ENCODE assay signal across 11 mouse cellular contexts in genomic region chr9:63633334-63633733, GRCm38 (mm10). TPM values are rescaled to one million over a fixed set of nuclear protein-coding genes. Genes with fewer than 3 reads are reported as not detected.
"Had no signal": no experiment of that assay in that cellular context is flagged by ENCODE, and none has a peak within 500 bp of the region (broad histone marks: within the 10 kb centered on the region; RNA-seq: fewer than 3 reads in every experiment).

No protein-coding gene starts in this region.

- H3K27me3 ChIP-seq: limb, embryonic 13.5 days; neural tube, embryonic 15.5 days had no signal

- H3K9me3 ChIP-seq: midbrain, embryonic 10.5 days; neural tube, embryonic 15.5 days had no signal

- H3K9ac ChIP-seq: limb, embryonic 13.5 days; liver, embryonic 14.5 days; neural tube, embryonic 15.5 days had no signal

- H3K4me1 ChIP-seq: limb, embryonic 13.5 days; neural tube, embryonic 15.5 days had no signal

- H3K27ac ChIP-seq: limb, embryonic 13.5 days; liver, embryonic 14.5 days; neural tube, embryonic 15.5 days had no signal

- H3K4me2 ChIP-seq: limb, embryonic 13.5 days; neural tube, embryonic 15.5 days had no signal

- ATAC-seq: inflammation-experienced regulatory T-cells, adult 6 months had no signal

- DNase-seq: kidney, adult 18-20 months; kidney, postnatal 10 days; thymus, postnatal 36 days had no signal

- H3K4me3 ChIP-seq: limb, embryonic 13.5 days; myocyte; neural tube, embryonic 15.5 days had no signal

RNA-seq across cellular contexts. Expression of gene Iqch, which starts 31.0 kb away (rescaled TPM):
- total RNA-seq: megakaryocyte, adult 5-6 weeks had no signal
- polyA plus RNA-seq: inflammation-experienced regulatory T-cells, adult 6 months; large intestine, adult 2 months; liver, embryonic 14.5 days; myocyte had no signal
